Mouse (Mus musculus) cerebellum, adult 2 months (tissue): ENCODE results near the gene Ifna13.

ENCODE experiments used
- CTCF ChIP-seq: fragments of 200-500 bp; IDR thresholded peaks from 2 replicates; pipeline ENCODE4 v1.5.1; 2011; ENCODE audit warnings: low read depth, mild to moderate bottlenecking, control low read depth, low read length, moderate library complexity, borderline replicate concordance; ENCODE audit not compliant: insufficient read depth
- POLR2A ChIP-seq: fragments of 200-500 bp; IDR thresholded peaks from 2 replicates; pipeline ENCODE4 v1.6.1; 2011; ENCODE audit warnings: low read length, control low read depth, borderline replicate concordance; ENCODE audit not compliant: insufficient read depth

DNA sequence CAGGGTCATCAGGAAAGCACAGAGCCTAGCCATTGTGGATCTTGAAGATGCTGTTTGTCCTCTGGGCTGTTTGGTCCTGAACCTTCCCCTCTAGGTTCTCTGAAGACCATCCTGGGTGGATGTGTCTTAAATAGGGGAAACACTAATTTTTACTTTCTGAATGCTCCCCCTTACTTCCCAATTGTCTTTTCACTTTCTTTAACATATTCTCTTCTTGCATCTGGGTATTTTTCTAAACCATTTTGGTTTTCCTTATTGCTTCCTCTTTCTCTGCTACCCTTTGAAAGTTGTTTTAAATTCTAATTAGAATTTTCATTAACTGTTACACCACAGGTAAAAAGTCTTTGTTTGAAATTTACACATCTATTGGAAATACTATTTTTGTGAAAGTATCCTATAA lies 41.0 kb downstream of the Ifna13 start, which contains the start of gene Ifna12:
- TF ChIP-seq CTCF, result no peak
- TF ChIP-seq POLR2A, result no peak
